Mouse (Mus musculus): ENCODE measurements at regions not wholly inside any gene's neighbourhood (a gene's known extent, or its start where the extent isn't known, plus 50 kb on each side); places are given as distances from the start of the nearest gene placed in this dataset.

- DNase-seq (ENCODE audit: low spot score in 2 of 2) = no peak
These were observed 507.2 kb downstream of the Ccdc171 start for GRCm38 (mm10) chr4:84032505-84032904.

GRCm38 (mm10) chr4:84035347-84035746 lies 510.0 kb downstream of the Ccdc171 start:
- no peak for DNase-seq (ENCODE audit: low spot score in 2 of 2)

- DNase-seq (ENCODE audit: low spot score in 2 of 2) = no peak
These were observed 512.2 kb downstream of the Ccdc171 start for GRCm38 (mm10) chr4:84037535-84037934.

- no peak for DNase-seq (ENCODE audit: low spot score in 2 of 2)
These were observed 524.9 kb downstream of the Ccdc171 start for GRCm38 (mm10) chr4:84050243-84050642.

GRCm38 (mm10) chr4:84056863-84057502 lies 531.6 kb downstream of the Ccdc171 start:
- DNase-seq (ENCODE audit: low spot score in 2 of 2) = no peak

- no peak for DNase-seq (ENCODE audit: low spot score in 2 of 2)
These were observed 534.8 kb downstream of the Ccdc171 start for GRCm38 (mm10) chr4:84060187-84060586.

- no peak for DNase-seq (ENCODE audit: low spot score in 2 of 2)
These were observed 538.4 kb downstream of the Ccdc171 start for GRCm38 (mm10) chr4:84063755-84064154.

GRCm38 (mm10) chr4:84064614-84065456 lies 539.5 kb downstream of the Ccdc171 start:
- peak; percentile 81 to 87 for DNase-seq (ENCODE audit: low spot score in 2 of 2)

- no peak for DNase-seq (ENCODE audit: low spot score in 2 of 2)
These were observed 540.2 kb downstream of the Ccdc171 start for GRCm38 (mm10) chr4:84065457-84066124.

- no peak for DNase-seq (ENCODE audit: low spot score in 2 of 2)
These were observed 542.7 kb downstream of the Ccdc171 start for GRCm38 (mm10) chr4:84067931-84068575.

GRCm38 (mm10) chr4:84068947-84069663 lies 543.8 kb downstream of the Ccdc171 start:
- no peak for DNase-seq (ENCODE audit: low spot score in 2 of 2)

- no peak for DNase-seq (ENCODE audit: low spot score in 2 of 2)
These were observed 544.3 kb downstream of the Ccdc171 start for GRCm38 (mm10) chr4:84069681-84070080.

- no peak for DNase-seq (ENCODE audit: low spot score in 2 of 2)
These were observed 544.7 kb downstream of the Ccdc171 start for GRCm38 (mm10) chr4:84070089-84070488.

GRCm38 (mm10) chr4:84072096-84072495 lies 546.8 kb downstream of the Ccdc171 start:
- no peak for DNase-seq (ENCODE audit: low spot score in 2 of 2)

GRCm38 (mm10) chr4:84076526-84076925 lies 551.2 kb downstream of the Ccdc171 start:
- no peak for DNase-seq (ENCODE audit: low spot score in 2 of 2)

- no peak for DNase-seq (ENCODE audit: low spot score in 2 of 2)
These were observed 554.2 kb downstream of the Ccdc171 start for GRCm38 (mm10) chr4:84079516-84079915.

GRCm38 (mm10) chr4:84081518-84081917 lies 556.2 kb downstream of the Ccdc171 start:
- no peak for DNase-seq (ENCODE audit: low spot score in 2 of 2)

- DNase-seq (ENCODE audit: low spot score in 2 of 2) = peak in 1 of 2 experiments; percentile 49
These were observed 562.8 kb downstream of the Ccdc171 start for GRCm38 (mm10) chr4:84088166-84088565.

GRCm38 (mm10) chr4:84092509-84092908 lies 567.2 kb downstream of the Ccdc171 start:
- DNase-seq (ENCODE audit: low spot score in 2 of 2) = no peak

GRCm38 (mm10) chr4:84095237-84095636 lies 569.9 kb downstream of the Ccdc171 start:
- no peak for DNase-seq (ENCODE audit: low spot score in 2 of 2)

GRCm38 (mm10) chr4:84096081-84096480 lies 570.7 kb downstream of the Ccdc171 start:
- no peak for DNase-seq (ENCODE audit: low spot score in 2 of 2)
